Mouse (Mus musculus): ENCODE measurements around the gene Cnih2.

Gene Cnih2

DNA sequence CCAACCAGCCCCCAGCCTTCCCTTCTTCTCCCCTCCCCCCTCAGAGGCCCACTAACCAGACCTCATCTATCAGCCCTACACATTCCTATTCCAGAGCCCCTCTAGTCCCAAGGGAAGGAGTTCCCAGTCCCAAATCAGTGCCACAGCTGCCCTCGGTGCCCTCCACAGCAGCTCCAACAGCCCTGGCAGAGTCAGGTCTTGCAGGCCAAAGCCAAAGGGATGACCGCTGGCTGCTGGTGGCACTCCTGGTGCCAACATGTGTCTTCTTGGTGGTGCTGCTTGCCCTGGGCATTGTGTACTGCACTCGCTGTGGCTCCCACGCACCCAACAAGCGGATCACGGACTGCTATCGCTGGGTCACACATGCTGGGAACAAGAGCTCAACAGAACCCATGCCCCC, 28.3 kb downstream of the Cnih2 start:
- intact Hi-C loops (cut with DNase I): loop anchor here (5.0 kb wide), 1 partner anchor 53 kb away; no protein-coding TSS in a partner anchor

DNA sequence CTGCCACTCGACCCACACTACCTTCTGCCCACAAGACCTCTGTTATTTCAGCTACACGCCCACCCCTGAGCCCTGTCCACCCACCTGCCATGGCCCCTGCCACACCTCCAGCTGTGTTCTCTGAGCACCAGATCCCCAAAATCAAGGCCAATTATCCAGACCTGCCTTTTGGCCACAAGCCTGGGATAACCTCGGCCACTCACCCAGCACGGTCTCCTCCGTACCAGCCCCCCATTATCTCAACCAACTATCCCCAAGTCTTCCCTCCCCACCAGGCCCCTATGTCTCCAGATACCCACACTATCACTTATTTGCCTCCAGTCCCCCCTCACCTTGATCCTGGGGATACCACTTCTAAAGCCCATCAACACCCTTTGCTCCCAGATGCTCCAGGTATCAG, 28.8 kb downstream of the Cnih2 start:
- intact Hi-C loops (cut with DNase I): no loop called here

DNA sequence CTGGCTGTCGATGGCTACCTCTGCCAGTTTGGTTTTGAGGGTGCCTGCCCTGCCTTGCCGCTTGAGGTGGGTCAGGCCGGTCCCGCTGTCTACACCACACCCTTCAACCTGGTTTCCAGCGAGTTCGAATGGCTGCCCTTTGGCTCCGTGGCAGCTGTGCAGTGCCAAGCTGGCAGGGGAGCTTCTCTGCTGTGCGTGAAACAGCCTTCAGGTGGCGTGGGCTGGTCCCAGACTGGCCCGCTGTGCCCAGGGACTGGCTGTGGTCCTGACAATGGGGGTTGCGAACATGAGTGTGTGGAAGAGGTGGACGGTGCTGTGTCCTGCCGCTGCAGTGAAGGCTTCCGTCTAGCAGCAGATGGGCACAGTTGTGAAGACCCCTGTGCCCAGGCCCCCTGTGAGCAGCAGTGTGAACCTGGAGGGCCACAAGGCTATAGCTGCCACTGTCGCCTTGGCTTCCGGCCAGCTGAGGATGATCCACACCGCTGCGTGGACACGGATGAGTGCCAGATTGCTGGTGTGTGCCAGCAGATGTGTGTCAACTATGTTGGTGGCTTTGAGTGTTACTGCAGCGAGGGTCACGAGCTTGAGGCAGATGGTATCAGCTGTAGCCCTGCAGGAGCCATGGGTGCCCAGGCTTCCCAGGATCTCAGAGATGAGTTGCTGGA, 29.6 kb downstream of the Cnih2 start:
- intact Hi-C loops (cut with DNase I): no loop called here

DNA sequence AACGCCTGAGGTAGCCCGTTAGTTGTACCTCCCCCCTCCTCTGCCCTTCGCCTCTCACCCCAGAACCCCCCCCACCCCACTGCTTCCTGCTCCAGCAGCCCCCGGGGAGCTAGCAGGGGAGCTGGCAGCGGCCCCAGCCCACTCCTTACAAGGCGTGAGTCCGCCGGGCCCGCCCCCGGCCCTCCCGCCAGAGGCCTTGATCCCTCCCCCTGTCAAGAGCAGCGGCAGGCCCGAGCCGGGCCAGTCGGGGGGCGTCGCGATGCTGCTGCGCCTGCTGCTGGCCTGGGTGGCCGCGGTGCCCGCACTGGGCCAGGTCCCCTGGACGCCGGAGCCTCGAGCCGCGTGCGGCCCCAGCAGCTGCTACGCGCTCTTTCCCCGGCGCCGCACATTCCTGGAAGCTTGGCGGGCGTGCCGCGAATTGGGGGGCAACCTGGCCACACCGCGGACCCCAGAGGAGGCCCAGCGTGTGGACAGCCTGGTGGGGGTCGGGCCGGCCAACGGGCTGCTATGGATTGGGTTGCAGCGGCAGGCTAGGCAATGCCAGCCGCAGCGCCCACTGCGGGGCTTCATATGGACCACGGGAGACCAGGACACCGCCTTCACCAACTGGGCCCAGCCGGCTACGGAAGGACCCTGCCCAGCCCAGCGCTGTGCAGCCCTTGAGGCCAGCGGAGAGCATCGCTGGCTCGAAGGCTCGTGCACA, 30.3 kb downstream of the Cnih2 start, which contains the start of gene Cd248:
Gene Cd248 (plus strand): TSS at position 212 of the 703 bp plus-strand sequence.
- intact Hi-C loops (cut with DNase I): no loop called here

DNA sequence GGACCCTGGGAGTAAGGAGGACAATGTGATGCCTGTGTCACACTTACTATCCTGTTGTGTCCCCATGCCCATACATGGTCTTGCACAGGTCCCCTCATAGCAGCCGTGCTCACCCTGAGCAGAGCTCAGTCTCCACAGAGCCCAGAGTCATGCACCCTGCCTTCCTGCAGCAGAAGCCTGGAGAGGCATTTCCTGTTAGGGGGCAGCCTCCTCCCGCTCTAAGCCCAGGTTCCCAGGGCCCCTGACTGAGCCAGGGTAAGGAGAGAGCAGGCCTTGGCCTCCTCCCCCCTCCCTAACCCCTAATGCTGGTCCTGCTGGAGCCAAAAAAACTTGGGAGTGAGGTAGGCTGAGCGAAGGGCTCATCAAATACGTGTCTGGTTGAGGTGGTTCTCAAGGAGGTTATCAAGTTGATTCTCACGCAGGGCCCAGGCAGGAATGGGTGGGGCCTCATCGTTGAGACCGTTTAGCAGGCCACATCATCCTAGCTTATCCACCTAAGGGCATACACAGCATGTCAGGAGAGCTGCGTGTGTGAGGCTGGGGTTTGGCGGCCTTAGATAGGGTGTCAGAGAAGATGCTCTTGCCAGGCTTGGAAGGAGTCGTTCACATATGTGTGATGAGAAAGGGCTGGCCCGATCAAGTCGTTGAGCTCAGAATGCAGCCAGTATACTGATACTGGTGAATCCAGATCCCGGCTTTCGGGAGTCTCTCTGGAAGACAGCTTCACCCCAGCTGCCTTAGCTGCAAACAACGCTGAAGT, 31.1 kb downstream of the Cnih2 start:
- intact Hi-C loops (cut with DNase I): no loop called here

DNA sequence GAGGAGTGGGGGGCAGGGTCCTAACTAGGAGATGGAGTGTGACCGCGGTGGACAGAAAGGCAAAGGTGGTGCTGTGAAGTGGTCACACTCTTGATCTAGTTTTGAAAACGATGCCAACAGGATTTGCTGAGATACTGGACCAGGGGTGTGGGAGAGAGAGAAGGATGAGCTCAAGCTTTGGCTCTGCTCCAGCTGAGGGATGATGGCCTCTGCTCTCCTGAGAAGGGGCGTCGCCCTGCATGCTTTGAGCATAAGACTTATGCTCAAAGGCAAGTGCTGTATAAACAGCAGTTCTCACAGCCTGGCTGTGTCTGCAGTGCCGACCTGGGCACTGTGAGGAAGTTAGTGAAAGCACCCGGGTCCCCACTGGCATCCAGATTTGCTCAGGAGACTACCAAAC, 33.2 kb downstream of the Cnih2 start:
- intact Hi-C loops (cut with DNase I): no loop called here

DNA sequence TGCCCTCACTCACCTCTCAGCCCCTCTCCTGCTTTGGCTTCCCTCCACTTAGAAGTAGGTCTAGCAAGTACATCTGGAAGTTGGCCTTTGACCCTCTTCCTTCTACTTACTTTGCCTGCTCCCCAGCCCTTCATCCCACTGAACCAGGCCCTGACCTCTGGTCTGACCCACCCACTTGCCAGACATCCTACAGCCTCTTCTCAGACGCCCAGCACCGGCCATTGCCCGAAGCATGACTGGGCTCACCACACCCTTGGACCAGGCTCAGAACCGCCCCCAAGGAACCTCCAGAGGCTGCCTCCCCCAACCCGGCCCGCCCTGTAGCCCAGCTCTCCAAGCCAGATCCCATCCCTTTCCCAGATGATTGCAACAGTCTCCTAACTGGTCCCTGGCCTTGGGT, 35.9 kb downstream of the Cnih2 start:
- intact Hi-C loops (cut with DNase I): no loop called here

DNA sequence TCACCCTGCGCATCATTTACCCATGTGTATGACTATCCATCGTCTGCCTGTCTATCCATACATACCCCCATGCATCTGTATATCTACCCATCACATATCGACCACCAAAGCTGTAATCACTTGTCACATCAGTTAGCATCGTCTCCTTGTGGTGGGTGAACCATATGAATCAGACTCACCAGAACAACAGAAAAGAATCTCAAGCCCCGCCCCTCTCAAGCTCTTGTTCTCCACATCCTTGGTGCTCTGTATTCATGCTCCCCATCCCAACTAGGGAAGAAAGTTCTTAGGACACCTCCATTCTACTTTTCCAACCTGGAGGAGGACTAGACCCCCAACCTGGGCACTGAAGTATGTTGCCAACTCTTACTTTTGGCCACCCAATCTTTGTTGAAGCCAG, 36.3 kb downstream of the Cnih2 start:
- intact Hi-C loops (cut with DNase I): no loop called here

DNA sequence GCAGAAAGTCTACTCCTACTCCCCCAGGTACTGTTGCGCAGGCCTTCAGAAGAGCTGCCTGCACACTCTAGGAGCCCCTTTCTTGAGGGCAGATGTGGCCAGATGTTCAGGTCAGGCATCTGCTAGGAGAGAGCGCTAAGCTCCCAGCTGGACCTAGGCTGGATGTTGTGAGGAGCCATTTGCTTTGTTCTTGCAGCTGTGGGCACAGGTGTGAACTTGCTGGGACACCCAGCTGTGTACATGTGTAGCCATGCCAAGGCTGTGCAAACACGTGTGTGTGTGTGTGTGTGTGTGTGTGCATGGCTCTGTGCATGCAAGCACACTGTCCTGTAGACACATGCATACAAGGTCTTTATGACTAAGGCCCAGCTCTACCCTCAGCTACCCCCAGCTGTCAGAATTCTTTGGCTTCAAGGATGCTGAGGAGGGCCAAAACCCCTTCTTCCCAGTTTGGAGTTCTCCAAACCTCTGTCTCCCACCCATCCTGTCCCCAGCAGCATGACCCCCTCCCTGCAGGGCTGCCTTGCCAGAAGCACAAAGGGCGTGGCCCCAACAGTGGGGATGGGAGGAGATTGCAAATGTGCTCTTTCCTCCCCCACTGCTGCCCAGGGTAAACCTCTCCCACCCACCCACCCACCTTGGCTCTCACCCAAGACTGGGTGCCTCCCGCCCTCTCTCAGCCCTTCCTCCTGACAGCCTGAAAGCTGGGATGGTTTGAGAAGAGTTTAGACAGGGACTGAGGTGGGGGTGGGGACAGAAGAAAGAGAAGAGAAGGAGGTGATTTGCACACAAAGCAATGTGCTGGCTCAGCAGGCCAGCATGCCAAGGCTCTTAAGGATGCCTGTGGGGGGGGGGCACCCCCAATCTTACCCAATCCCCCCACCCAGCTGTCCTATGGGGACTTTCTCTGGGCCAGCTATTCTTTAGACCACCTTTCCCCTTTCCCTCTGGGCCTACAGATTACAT, 37.7 kb downstream of the Cnih2 start:
- intact Hi-C loops (cut with DNase I): no loop called here

DNA sequence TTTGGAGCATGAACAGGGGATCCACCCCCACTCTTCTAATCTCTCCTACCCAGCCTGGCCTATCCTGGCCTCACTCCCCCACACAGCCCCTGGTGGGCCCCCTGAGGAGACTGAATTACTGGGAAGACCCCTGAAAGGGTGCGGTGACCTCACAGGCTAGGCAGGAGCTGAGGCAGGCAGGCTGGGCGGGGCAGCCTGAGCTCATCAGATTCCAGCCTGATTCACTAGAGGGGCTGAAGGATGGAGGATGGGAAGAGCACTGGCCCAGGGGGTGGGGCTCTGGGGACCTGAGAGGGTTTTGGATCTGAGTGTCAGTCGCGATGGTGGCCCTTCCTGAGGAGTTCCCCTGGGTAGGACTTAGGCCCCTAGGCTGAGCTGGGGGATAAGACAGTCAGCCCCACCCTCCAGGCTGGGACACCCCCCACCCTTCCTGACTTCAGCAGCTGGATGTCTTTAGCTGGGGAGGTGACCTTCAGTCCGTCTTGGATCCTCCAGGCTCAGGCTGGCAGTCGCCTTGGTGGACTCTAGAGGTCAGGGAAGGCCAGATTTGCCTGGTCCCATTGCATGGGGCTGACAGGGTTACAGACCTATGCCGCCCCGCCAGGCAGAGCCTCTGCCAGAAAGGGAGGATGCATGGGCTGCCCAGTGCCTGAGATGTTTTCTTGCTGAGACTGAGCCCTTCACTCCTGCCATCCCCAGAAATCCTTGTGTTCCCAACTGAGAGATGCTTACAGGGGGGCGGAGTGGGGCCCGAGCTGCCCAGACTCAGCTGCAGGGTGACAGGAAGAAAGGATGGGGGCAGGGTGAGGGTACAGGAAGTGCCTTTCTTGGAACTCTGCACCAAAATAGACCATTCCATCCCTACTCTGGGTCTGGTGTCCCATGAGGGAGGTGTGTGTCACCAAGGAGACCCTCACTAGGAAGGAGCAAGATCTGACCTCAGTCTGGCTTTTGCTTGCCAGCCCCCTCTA, 39.2 kb downstream of the Cnih2 start:
- intact Hi-C loops (cut with DNase I): no loop called here

DNA sequence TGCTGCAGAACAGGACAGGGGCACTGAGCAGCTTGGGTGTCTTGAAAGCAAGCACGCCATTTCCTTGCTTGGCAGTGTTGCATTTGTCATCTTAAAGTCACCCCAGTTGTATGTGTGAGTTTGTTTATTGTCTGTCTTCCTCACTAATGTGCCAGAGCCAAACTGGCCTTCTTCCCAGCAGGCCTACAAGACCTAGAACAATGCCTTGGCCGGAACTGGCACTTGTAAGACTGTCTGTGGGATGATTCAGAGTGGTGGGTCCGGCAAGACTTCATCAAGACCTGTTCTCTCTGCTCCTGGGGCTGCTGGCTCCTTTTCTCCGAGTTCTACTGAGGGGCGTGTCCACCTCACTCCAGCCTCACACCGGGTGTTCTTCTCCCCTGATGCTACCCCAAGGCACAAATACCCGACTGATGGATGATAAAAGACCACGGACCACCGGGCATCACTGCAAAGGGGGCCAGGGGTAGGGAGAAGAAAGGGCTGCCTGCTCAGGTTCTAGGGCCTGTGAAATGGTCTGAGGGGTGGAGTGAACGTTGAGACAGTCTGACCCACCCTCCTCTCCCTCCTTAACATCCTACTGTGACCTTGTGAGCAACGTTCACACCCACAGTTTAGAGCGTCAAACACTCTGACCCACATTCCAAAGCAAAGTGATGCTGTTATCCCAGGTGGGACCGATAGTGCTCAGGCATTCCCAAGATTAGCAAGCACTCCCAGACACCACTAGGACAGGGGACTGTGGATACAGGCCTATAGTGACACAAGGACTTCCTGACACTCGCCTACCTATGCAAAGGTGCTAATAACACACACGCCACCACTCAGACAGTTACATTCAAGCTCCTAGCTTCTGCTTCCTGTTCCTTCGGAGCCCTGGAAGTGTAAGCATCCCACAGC, 40.2 kb downstream of the Cnih2 start:
- intact Hi-C loops (cut with DNase I): no loop called here

DNA sequence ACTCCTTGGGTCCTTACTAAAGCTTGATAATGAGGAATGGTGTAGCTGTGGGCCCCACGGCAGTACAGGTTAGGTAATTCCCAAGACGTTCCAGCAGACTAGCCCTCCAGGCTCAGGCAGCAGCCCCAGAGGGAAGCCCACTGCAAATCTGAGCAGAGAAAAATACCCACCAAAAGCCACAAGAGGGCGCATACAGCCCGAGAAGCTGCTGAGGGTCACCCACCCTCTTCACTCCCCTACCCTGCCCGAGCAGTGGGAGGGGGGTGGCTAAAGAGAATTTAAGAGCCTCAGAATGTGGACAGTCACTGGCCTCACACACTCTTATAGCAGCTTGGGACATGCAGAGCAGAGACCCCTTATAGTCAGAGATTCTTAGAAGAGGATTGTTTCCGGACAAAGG, 42.1 kb downstream of the Cnih2 start:
- intact Hi-C loops (cut with DNase I): no loop called here

DNA sequence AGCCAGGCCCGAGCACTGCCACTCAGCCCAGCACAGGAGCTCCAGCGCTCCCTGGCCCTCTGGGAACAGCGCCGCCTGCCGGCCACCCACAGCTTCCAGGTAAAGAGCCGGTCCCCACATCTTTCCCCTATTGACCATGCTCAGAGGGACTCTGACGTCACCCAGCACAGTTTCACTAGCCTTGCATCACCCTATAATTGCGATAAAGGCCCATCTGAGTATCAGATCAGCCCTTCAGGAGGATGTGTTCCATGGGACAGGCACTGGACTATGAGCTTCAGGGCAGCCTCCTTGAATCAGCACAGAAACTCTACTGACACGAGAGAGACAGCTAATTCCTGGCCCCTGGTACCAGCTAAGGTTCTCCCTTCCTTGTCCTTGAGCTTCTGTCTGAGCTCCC, 44.4 kb downstream of the Cnih2 start:
- intact Hi-C loops (cut with DNase I): no loop called here

DNA sequence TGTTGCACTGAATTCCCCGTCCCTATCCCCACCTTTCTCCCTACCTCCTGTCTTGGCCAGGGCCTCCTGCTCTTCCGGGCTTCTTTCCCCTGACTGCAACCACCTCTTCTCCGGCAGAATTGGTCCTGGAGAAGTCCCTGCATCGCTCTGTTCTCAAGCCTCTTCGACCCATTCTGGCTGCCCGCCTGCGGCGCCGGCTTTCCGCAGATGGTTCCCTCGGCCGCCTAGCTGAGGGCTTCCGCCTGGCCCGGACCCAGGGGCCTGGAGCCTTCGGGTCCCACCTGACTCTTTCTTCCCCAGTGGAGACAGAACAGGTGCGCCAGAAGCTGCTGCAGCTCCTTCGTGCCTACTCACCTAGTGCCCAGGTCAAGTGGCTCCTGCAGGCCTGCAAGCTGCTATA, 45.5 kb downstream of the Cnih2 start:
- intact Hi-C loops (cut with DNase I): no loop called here

DNA sequence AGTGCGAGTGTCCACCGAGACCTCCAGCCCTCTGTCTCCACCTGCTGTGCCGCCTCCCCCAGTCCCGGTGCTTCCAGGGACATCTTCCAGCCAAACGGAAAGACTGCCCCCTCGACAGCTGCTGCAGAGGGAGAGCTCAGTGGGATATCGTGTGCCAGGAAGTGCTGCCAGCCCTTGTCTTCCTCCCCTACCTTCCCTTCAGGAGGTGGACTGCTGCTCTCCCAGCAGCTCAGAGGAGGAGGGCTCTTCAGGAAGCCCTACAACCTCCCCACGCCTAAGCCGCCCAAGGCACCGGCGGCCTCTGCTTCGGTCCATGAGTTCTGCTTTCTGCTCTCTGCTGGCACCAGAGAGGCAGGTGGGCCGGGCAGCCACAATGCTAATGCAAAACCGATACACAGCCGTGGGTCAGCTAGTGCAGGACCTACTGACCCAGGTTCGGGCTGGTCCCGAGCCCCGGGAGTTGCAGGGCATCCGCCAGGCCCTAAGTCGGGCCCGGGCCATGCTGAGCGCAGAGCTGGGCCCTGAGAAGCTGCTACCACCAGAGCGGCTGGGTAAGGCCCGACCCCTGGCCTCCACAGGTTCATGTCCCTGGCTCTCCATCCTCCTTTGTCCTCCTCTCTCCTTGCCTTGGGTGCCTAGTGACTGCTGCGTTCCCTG, 46.0 kb downstream of the Cnih2 start:
- intact Hi-C loops (cut with DNase I): no loop called here

DNA sequence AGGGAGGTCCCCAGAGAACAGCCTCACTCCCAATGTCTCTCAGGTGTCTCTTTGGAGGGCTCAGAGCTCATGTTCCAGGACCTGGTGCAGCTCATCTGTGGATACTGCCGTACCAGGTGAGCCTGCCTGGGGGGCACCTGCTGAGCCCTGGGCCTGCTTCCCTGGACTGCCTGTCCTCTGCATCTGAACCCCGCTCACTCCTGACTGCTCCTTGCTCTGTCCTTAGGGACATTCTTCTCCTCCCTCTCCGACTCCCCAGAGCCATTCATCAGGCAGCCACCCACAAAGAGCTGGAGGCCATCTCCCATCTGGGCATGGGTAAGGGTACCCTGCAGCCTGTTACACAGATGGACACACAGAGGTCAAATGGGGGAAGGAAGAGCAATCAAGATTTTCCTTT, 46.8 kb downstream of the Cnih2 start:
- intact Hi-C loops (cut with DNase I): no loop called here

DNA sequence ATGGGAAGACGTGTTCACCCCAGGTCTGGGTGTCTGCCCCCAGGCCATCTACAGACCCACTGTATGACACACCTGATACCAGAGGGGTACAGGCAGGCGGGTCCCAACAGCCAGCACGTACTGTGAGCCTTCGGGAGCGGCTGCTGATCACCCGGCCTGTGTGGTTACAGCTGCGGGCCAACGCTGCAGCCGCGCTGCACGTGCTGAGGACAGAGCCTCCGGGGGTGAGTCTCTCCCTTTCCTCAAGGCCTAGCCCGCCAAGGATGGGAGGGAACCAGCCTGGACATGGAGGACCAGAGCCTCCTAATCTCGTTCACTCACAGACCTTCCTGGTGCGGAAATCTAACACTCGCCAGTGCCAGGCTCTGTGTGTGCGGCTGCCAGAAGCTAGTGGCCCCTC, 47.3 kb downstream of the Cnih2 start:
- intact Hi-C loops (cut with DNase I): no loop called here
